Mouse (Mus musculus) thymus, adult 18-20 months (tissue): ENCODE results near the gene Npl.
"Not testable (repeated sequence)": the region's sequence is repeated elsewhere in the genome, so short reads cannot be mapped to it uniquely, and the experiment has no call there.

Experiments
- DNase-seq, 2 experiments: peaks; one replicate each; pipeline ENCODE4 v3.0.0; 2022; ENCODE audit warnings: mixed read lengths in 2 of 2

Gene Npl

DNA sequence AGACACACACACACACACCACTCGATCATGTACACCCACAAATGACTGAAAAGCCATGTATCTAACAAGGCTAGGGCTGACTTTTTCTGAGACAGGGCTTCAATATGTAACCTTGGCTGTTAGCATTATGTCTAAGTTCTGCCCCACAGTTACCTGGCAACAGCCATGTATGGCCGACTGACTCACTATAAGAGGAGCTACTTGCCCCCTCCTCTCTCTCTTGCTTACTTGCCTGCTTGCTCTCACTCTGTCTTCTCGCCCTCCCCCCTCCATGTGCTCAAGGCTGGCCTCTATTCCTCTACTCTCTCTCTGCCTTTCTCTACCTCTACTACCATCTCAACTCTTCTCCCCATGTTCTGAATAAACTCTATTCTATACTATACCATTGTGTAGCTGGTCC, 9.1 kb downstream of the Npl start:
- no peak for DNase-seq

DNA sequence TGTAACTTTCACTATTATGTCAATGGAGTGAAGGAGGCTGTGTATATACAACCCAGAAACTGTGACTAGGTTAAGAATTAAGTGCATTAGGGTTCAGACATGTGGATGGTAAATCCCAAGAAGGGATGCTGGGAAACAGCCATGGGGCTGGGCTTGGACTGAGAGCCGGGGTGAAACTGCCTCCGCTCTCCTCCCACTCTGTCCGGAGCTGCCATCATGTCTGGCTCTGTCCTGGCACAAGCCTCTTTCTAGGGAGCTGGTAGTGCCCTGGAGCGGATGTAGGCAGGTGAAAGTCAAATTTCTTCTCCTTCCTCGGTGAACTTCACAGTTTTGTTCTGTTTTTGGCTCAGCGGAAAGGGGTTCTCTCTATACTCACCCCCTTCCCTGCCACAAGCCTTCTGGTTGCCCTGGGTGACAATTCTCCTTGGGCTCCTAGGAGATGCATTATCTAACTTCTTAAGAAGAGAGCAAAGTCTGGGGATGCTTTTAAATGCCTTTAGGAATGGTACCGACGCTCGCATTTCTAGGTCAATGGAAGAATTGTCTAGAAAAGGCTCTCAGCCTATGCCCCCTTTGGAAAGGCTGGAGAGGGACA, 10.0 kb downstream of the Npl start:
- DNase-seq, result no peak

DNA sequence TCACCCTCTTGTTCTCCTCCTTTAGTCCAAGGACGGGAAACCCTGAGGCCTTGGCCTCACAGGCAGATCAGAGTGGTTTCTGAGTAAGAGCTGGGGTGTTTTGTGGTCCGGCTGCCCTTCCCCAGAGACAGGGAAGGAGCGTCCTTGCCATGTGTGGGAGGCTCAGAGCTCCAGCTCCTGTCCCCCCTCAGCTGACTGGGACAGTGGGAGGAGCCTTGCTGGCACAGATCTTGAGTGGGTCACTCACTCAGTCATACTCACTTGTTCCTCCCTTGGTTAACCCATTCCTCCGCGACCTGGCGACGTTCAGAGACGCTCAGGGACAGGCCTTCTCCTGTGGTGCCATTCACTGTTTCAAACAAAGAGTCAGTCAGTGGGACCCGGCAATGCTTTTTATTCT, 14.2 kb downstream of the Npl start:
- no peak for DNase-seq

DNA sequence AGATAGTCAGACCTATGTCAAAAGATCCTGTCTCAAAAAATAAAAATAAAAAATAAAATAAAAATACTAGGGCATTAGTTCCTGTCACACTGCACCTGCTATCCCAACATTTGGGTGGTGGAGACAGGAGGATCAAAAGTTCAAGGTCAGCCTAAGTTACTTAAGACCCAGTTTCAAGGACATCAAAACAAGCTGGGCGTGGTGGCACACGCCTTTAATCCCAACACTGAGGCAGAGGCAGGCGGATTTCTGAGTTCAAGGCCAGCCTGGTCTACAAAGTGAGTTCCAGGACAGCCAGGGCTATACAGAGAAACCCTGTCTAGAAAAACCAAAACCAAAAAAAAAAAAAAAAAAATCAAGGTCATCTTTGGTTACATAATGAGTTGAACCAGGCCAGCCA, 16.9 kb downstream of the Npl start:
- not testable (repeated sequence) for DNase-seq

DNA sequence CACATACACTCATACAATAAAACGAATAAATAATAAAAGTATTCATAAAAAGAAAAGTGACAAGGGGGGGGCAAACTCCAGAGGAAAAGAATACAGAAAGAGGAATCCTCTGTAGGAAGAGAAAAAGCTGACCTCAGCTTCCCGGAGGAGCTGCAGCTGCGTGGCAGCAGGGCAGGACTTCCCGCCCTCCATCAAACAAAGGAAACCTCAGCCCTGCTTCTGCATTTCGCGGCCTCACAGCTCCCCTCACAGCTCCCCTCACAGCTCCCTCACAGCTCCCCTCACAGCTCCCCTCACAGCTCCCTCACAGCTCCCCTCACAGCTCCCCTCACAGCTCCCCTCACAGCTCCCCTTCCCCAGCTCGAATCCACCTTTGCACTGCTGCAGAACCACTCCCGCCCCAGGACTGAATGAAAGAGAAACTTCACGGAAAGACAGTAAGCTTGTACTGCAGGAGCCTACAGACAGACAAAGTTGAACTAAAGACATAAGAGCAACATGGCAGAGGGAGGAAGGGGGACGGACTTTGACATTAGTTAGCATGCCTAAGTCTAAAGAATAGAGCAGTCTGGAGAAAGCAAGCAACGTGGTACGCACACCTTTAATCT, 17.5 kb downstream of the Npl start:
- DNase-seq, result peak; percentile 58 to 69

DNA sequence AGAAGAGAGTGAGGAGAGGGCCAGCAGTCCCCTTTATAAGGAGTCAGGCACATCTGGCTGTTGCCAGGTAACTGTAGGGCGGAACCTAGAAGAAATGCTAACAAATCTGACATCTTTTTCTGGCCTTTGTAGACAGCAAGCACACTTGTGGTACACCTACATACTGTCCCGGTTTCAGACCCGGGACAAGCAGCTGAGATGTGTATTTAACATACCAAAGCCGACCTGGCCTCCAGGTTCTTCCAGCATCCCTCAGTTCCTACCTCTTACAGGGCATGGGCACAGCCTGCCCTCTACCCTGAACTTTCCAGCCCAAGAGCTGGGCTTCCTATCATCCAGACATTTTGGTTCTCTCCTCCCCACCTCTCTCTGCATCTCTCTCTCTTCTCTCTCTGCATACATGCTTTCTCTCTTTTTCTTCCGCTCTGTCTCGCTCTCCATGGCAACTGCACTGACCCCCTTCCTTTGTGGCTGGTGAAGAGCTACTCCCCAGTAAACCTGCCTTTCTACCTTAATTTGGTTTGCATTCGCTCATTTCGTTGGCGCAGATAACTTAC, 18.1 kb downstream of the Npl start:
- peak in 1 of 2 experiments; percentile 21 for DNase-seq

- DNase-seq, result no peak
These were observed 27.7 kb downstream of the Npl start for GRCm38 (mm10) chr1:153522116-153522515.

DNA sequence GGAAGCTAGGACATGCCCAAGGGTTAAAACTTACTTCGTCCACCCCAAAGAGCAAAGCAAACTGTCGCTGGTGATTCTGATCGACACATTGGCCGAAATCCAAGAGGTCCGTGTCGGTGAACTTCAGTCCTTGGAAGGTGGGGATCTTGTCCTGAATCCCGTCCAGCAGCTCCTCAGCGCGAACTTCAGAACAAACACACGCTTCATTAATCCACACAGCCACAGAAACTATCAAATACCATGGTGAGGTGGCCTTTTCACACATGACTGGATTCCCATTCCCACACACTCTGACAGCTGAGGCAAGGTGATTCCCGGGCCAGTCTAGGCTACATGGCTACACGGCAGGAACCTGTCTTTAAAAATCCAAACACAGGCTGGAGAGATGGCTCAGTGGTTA, 34.5 kb downstream of the Npl start:
- DNase-seq, result no peak

DNA sequence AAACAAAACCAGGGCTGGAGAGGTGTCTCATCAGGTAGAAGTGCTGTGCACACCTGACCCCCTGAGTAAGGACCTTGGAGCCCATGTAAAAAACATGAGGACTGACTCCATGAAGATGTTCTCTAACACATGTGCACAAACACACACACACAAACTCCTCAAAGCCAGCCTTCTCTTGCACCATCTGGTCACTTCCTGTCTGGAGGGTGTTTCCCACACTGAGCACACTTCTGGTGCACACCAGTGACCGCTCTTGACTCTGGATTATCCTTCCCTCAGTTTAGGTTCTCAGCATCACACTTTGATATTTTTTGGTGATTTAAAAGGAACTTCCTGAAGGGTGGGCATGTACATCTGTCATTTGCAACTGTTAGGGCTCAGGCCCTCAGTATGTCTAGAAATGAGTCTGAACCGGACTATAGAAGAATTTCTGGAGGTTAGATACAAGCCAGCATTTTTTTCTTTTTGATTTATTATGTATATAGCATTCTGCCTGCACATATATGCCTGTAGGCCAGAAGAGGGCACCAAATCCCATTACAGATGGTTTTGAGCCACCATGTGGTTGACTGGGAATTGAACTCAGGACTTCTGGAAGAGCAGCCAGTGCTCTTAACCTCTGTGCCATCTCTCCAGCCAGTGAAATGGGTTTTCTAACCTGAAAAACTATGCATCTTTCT, 39.4 kb downstream of the Npl start:
- no peak for DNase-seq

DNA sequence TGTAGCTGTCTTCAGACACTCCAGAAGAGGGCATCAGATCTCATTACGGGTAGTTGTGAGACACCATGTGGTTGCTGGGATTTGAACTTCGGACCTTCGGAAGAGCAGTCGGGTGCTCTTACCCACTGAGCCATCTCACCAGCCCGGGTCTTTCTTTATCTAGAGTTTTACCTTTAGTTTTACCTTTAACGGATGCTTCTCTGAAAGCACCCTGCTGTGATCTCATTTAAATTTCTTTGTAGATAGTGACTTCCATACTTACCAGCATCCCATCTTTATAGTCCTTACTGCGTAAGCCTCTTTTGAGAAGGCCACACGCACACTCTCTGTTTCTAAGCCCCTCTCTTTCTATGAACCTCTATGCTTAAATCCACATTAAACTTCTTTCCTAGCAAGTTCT, 40.3 kb downstream of the Npl start:
- DNase-seq, result not testable (repeated sequence)

DNA sequence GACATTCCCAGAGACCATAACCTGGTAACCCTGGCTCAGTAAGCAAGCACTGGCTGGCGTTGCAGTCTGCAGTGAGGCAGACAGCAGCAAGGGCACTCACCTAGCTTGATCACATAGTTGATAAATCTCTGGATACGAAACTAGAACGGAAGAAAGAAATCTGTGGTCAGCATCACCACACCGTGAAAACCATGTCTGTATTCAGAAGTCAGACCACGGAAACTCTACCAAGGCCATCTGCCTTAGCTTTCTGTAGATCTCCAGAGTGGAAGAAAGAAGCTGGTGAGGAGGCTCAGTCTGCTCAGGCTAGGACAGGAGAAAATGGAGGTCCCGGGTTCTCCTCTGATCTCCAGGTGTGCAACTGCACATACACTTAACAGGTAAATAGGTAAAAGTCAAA, 40.8 kb downstream of the Npl start:
- DNase-seq, result no peak

GRCm38 (mm10) chr1:153506266-153506665, 43.6 kb downstream of the Npl start:
- DNase-seq, result no peak

DNA sequence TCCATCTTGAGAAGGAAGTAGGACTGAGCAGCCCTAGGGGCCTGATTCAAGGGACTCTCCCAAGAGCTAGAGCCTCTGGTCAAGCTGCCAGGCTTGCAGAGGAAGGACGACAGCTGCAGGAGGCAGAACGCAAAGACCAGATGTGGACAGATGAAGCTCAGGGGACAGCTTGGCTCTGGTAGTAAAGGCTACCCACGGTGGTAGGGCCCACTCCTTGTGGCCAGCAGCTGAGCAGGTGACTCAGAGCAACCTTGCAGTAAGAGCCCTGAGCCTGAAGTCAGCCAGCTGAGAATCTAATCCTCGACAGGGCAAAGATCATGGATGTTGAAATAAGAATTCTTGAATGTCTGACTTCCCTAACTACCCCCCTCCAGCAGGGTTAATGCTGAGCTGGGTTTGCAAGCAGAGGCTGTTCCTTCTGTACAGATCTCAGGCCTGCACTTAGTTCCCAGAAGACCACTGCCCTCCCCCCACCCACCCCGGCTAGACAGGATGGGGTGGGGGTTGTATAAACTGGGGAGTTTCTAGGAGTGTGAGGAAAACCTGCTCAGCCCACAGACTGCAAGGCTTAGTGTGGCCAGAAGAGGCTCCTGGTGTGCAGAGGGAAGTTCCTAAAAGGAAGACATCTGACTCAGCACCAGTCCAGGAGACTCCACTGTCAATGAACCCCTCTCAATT, 48.1 kb downstream of the Npl start:
- DNase-seq, result no peak

DNA sequence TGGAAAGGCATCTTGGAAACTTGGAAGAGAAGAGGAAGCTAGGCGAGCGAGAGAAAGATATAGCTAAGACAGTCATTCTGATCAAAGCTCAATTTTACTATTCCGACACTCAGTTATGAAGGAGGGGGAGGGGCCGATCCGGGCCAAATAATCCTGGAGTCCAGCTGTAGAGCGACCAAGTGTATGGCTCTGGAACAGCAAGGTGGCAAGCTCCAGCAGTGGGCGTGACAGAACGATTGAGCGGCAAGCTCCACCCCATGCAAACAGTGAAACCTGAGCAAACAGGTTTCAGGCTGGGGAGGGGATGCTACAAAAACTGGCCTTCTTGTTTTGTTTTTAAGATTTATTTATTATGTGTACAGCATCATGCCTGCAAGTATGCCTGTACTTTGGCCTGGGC, 49.8 kb downstream of the Npl start:
- no peak for DNase-seq

DNA sequence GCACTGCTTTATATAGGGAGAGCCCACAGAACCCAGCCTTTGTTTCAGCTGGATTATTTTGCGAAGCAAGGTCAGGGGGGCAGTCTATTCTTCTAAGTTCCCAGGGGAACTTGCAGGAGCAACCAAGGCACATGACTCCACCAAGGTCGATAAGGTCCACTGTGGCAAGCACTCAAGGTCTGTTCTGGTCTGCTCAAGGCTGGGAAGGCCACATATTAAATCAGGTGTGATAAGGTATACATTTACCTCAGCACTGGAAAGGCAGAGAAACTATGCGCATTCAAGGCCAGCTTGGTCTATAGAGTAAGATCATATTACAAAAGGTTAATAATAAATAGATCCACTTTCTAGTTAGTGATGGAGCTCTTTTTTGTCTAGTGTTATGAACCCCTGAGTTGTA, 53.8 kb downstream of the Npl start:
- DNase-seq, result no peak

GRCm38 (mm10) chr1:153493931-153494330, 55.9 kb downstream of the Npl start:
- no peak for DNase-seq

DNA sequence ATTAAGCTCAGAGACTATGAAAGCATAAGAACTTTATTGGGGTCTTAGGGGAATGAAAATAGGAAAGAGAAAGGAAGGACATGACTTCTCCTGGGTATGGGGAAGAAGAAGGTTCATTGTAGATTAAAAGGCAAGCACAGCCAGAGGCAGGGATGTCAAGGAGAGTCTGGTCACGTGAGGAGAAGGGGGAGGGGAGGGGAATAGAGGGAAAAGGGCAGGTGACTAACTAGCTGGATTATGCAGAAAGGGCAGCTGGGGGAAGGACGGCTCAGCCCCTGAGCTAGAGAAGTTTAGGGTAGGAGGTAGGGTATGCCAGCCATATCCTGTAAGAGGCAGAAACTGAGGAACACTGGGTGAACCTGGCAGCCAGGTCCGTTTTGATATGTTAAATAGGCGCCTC, 56.5 kb downstream of the Npl start:
- DNase-seq, result no peak

DNA sequence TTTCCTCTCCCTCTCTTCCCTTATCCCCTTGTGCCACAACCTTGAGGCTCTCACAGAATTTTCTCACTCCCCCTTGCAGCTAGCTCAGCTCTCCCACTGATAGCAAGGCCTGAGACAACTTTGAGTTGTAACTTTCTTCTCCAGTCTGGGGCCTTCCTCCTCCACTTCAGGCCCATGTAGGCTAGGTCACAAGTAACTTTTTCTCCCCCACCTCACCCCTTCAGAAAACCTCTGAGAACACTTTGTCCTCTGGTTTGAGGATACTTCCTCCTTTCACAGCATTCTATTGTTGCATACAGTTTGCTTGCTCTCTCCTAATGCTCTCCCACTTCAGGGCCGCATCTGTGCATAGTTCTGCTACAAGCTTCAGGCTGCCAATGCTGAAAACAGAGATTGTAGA, 58.0 kb downstream of the Npl start:
- no peak for DNase-seq

- DNase-seq, result no peak
These were observed 58.5 kb downstream of the Npl start for GRCm38 (mm10) chr1:153491345-153491744.

- no peak for DNase-seq
These were observed 59.9 kb downstream of the Npl start for GRCm38 (mm10) chr1:153489963-153490362.

DNA sequence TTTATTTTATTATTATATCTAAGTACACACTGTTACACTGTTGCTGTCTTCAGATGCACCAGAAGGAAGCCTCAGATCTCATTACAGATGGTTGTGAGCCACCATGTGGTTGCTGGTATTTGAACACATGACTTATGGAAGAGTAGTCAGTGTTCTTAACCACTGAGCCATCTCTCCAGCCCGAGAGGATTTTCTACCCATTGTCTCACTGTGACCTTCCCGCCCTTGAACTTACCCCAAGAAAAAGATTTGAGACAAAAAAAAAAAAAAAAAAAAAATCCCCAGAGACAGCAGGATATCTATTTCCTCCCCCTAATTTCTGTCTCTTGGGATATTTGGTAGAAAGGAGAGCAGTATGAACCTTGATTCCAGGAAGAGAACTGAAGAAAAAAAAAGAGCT, 60.3 kb downstream of the Npl start:
- DNase-seq, result no peak

GRCm38 (mm10) chr1:153489132-153489531, 60.7 kb downstream of the Npl start:
- DNase-seq, result peak in 1 of 2 experiments; percentile 41

DNA sequence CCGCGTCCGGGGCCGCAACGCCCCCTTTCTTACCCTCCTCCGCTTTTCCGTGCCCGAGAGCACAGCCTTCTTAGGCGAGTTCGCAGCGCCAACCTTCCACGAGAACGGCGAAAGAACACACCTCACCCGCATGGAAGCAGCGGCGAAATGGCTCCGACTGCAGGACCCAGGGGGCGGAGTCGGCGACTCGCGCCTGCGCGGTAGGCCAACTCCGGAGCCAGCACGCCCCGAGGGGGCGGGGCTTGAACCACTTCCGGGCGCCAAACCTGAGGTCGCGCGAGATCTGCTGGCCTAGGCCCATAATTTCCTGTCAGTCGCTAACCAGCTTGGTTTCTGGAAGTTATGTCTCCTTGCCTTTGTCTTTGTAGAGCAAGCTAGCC, 62.4 kb downstream of the Npl start, which contains the start of gene Dhx9:
Dhx9 (minus strand) TSS at position 161 of the 380 bp plus-strand sequence.
- peak; percentile 95 to 96 for DNase-seq
